Mouse (Mus musculus): ENCODE data around the gene Nckap1l.

Nckap1l gene

GRCm38 (mm10) chr15:103537822-103538213, 84.2 kb downstream of the Nckap1l start, which contains the start of gene Ppp1r1a:
Gene Ppp1r1a, minus strand, starts transcription at chr15:103538003.
- DNase-seq (ENCODE audit: low read depth, low spot score) = peak; percentile 88

GRCm38 (mm10) chr15:103539259-103539658, 85.7 kb downstream of the Nckap1l start:
- DNase-seq (ENCODE audit: low read depth, low spot score) = no peak

DNA sequence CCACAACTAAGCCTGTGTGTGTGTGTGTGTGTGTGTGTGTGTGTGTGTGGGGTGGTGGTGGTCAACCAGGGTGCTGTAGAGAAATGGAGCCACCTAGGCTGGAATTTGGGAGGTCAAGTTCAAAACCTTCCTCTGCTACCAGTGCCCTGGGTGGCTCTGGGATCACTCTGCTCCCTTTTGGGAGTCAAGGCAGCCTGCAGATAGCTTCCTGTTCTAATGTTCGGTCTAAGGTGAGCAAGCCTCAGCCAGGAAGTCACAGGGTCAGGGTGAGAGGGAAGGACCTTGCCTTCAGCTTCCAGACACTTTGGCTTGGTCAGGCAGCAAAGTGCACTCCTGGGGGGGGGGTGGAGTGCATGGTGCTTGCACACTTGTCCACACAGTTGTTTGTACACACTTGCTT, 87.1 kb downstream of the Nckap1l start:
- no peak for DNase-seq (ENCODE audit: low read depth, low spot score)

DNA sequence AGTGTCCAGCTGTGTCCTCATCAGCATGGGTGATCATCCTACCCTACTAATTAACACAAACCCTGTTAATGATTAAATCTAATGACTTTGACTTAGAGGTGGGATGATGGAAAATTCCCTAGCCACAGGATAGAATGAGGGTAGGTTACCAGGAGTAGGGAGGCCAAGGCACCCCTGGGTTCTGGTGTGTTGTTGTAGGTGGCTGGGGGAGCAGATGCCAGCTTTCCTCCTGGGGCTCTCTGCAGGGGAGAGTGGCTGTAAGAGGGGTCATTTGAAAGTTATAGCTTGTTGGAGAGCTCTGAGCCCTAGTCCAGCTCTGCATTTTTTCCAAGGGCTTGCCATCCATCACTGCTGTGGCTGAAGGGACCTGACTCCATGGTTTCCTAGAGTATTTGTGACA, 88.9 kb downstream of the Nckap1l start:
- DNase-seq (ENCODE audit: low read depth, low spot score) = no peak

DNA sequence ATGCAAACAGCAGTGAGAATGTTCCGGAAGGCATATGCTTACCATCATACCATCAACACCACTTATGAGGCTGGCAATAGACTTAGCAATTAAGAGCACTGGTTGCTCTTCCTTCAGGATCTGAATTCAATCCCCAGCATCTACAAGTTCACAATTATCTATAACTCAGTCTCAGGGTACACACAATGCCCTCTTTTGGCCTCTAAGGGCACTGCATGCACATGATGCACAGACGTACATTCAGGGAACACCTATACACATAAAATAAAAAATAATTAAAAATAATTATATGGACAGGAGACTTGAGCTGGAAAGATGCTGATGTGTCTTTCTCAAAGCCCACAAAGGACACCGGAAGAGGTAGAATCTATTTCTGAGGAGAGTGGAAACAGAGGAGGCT, 94.4 kb downstream of the Nckap1l start:
- DNase-seq (ENCODE audit: low read depth, low spot score) = peak; percentile 33

Measured in ZHBTc4 (cell line).